Mouse (Mus musculus) urinary bladder, postnatal 4 days (tissue): ENCODE data around the gene Sorcs2.

Experiments
- DNase-seq, 2 experiments: peaks; one replicate each; pipeline ENCODE4 v3.0.0; 2021 to 2022; ENCODE audit warnings: low spot score in 2 of 2

Sorcs2 gene

GRCm38 (mm10) chr5:36397837-36398282, at the start of gene Sorcs2:
Gene Sorcs2, minus strand, starts transcription at chr5:36398139.
- DNase-seq: peak; percentile 84 to 88

DNA sequence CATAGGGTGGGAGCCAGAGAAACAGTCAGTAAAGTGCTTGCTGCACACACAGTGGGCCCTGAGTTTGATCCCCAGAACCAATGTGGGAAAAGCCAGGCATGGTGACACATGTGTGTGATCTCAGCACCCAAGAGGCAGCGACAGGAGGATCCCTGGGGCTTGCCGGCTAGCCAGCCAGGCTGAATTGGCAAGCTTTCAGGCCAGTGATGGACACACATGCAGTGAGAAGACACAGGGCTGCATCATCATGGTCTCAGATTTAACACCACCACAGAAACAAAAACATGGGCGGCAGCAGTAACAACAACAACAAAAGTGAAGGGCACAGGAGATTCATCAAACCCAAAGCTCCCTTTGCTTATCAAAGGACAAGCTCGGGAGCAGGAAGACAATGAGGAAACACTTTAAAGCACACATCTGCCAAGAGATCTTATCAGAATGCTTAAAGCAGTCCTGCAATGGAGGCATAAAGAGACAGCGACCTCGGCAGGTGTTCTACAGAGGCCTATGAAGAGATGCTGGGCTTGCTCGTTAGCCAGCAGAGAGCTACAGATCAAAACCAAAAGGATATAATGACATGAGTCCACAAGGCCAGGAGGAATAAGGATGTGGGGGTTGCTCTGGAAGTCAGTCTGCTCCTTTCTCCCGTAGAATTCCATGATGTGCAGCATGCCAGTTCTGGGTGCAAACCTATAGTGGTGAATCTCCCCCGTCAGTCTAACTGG, 48.4 kb upstream of the Sorcs2 start:
- no peak for DNase-seq

DNA sequence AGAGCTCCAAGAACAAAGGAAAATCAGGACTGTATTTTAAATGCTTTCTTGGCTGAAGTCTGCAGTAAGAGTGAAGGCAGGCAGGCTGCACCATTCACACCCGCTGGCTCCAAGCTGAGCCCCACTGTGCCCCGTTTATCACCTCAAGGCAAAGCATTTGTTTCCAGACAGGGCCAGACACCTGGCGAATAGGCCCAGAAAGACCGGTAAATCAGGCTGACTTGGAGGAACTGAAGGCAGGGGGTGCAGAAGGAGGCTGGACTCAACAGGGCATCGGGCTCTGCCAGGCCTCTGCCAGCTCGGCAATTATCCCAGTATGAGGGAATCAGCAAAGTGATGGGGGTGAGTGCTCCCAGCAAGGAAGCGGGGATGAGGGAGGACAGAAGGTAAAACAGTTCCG, 47.1 kb upstream of the Sorcs2 start:
- DNase-seq: peak in 1 of 2 experiments; percentile 61

GRCm38 (mm10) chr5:36444611-36445010, 46.7 kb upstream of the Sorcs2 start:
- no peak for DNase-seq

DNA sequence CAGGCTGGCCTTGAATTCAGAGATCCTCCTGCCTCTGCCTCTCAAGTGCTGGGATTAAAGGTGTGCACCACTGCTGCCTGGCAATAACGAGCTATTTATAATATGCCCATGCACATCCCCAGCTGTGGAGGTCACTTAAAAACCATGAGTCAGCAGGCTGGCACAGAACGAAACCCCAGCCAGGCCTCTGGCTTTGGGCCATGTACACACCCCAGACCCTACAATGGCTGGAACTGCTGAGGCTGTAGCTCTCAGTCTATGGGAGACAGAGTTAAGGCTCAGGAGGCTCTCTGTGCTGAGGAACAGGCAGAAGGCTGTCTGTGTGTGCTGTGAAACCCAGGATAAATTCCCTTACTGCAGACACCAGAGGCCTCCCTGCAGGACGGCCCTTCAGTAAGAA, 42.8 kb upstream of the Sorcs2 start:
- DNase-seq: no peak

DNA sequence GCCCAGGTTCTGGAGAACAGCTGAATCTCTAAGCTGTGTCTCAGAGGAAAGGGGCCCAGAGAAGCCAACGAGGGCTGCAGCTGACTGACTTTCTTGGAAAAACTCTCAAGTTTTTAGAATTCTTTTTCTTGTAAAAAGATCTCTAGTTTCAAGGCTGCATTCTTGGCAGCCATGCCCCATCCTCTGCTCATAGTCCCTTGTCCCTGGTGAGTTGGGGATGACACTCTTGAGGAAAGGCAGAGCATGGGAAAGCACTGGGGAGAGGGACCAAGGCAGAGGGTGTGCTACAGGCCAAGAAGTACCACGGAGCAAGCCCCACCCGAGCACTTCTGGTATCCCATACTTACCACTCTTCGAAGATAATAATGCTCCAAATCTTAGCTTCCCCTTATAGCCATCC, 38.9 kb upstream of the Sorcs2 start:
- no peak for DNase-seq

- no peak for DNase-seq
Measured at GRCm38 (mm10) chr5:36434398-36434967, 36.5 kb upstream of the Sorcs2 start.

GRCm38 (mm10) chr5:36431711-36432110, 33.8 kb upstream of the Sorcs2 start:
- no peak for DNase-seq

GRCm38 (mm10) chr5:36429551-36429950, 31.6 kb upstream of the Sorcs2 start:
- no peak for DNase-seq

GRCm38 (mm10) chr5:36427831-36428230, 29.9 kb upstream of the Sorcs2 start:
- no peak for DNase-seq

DNA sequence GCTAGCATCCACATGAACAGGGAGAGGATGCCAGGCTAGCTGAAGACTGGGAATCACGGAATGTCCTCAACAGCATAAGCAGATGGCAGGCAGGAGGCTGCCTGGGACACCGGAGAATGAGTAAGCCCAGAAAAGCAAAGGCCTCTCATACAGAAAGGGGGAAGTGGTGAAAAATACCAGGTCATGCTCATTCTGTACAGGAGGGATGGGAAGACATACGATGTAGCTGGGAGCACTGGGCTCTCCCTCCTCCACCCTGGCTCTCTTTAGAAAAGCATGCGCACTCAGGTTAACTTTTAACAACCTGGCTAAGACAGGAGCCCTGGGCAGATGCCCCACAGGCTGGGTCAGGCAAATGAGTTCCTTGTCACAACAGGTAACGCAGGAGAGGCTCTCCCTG, 28.5 kb upstream of the Sorcs2 start:
- no peak for DNase-seq

DNA sequence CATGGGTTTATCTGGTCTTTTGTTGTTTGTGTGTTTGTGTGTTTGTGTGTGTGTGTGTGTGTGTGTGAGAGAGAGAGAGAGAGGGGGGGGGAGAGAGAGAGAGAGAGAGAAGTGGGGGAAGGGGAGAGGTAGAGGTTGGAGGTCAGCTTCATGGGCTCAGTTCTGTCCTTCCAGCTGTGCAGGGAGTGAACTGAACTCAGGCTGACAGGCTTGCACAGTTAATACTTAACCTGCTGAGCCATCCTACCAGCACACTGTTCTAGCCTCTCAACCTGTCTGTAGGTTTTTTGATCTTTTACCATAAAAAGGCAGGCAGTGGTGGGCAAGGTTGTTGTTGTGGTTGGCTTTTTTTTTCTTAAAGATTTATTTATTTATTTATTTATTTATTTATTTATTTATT, 26.7 kb upstream of the Sorcs2 start:
- no peak for DNase-seq

DNA sequence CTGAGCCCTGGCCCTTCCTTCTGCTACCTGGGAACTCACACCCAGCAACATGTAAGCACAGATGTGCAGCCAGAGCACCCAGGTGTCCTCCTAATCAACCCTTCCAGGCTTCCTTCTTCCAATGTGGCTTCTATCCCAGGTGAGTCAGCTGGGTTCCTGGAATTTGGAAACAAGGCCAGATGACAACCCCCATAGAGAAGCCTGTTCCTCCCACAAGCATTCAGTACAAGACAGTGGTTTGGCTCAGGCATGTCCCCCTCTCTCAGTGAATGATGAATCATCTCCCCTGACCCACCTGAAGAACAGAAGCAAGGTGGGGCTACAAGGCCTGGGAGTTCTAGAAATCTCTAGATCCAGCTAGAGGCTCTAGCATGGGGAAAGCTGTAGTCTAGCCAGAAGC, 24.8 kb upstream of the Sorcs2 start:
- no peak for DNase-seq

DNA sequence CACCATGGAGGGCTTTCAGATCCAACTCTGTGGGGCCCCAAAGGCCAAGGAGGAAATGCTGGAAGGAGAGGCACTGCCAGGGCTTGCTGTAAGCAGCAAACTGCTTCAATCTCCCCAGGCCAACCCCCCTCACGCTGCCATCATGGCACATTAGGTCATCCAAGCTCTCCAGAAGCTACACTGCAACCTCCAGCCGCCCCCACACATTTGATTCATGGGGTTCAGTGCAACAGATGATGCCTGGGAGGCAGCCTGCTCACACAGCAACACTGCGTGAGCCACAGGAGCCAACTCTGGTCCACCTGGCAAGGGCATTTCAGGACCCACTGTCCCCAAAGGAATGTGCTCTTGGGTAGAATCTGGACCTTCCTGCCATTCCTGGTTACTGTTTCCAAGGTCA, 21.9 kb upstream of the Sorcs2 start:
- no peak for DNase-seq

DNA sequence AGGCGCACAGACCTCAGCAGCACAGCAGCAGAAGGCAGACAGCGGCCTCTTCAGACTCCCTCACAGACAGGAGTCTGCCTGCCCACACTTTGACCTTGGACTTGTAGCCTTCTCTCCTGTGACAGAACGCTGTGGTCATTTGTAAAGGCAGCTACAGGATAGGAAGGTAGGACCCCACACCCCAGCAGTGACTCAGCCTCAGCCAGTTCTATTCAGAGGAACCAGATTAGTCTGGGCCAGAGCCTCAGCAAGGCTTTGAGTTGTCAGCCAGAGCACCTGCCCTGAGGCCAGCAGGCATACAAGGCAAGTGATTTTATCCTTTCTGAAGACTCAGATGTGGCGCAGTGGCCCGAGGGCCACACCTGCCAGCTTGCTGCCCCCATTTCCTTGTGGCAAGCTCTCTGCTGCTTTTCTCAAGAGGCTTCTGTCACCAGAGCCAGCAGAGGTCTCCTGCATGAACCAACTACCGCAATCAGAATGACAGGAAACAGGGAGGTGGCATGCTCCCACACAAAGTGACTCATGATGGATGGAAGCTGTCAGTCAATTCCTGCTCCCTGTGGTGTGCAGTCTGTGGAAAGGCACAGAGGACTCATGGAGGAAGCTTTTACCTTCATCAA, 16.9 kb upstream of the Sorcs2 start:
- DNase-seq: no peak

DNA sequence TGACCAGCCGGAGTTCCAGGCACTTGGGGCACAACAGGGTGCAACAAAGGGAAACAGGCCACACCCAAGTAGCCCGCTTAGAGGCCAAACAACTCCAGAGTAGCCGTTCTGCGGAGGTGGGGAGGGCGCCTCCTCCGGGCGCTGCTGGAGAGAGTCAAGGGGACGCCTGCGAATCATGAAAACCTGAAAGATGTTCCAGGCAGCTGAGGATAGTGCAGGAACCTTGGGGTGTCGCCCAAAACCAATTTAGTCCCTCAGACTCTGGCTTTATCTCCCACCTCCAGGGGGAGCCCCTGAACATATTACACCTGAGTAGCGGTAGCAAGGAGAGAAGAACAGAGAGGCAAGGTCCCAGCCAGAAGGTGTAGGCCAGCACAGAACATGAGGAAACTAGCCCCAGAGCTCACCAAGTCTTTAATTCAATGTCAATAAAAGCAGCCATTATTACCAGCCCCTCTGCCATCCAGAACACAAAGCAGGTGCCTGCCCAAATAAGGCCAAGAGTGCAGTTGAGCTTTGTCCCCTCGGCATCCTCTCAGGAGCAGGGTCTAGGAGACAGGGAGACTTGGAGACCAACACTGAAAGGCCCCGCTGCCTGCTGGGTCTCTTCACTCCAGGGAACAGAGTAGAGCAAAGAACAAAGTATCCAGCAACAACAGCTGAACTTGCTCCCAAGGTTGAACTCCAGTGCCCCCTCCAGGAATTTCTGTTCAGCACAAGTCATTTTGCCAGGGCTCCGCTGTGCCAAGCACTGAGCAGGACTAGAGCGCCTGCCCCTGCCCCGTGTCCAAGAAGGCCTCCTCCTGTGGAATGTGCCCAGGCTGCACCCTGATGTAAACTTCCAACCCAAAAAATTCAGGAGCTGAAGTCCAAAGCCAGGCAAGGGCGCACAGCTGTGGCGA, 775 bp upstream of the Sorcs2 start:
- DNase-seq: no peak

DNA sequence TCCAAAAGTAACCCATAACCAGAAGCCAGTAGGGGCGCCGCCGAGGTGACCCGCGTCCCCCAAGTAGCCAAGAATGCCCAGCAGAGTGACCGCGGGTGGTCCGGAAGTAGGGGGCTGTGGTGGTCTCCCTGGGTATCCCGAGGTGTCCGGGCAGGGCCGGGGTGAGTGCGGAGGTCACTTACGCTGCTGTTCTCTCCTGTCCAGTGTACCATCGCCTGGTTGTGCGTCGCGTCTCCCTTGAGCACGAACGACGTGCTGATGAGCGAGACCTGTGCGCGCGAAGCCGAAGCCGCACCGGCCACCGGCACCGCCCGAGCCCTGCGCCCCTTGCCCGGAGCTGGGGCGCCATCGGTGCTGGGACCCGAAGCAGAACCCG, 567 bp downstream of the Sorcs2 start:
- no peak for DNase-seq

DNA sequence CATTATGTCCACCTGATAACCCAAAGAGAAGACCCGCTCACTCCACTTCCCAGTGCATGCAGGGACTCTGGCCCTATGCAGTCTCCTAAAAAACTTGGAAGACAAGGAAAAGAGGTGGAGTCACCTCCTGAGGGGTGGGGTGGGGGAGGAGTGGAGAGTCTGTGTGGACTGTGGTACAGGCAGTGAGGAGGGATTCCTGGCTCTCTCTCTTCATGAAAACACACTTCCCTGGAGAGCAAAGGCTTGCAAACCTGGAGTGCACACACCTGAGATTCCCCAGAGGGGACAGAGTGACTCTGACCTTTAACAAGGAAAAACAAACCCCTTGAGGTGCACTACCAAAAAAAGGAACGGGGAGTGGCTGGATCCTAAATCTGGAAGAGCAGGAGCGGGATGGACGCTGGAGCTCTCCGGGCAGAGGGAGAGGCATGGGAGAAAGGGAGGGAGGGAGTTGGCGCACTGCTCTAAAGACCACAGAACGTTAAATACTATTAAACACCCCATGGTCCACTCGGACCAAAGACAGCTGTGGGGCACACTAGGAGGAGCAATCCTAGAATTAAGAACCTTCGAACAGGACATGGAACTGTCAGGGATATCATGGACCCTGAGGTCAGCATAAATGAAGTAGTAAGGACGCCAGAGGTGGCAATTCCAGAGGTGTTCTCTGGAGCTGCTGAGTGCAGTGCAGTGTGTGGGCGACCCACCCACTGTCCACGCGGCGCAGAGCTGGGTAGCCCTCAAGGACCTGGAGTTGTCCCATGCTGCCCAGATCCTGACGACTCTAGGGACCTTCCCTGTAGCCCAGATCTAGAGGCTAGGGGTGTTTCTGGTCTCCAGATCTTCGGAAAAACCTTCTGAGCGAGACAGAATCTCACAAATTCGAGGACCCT, 1.2 kb downstream of the Sorcs2 start:
- DNase-seq: no peak

- DNase-seq: peak; percentile 68 to 78
Measured at GRCm38 (mm10) chr5:36396011-36396410, 1.9 kb downstream of the Sorcs2 start.

DNA sequence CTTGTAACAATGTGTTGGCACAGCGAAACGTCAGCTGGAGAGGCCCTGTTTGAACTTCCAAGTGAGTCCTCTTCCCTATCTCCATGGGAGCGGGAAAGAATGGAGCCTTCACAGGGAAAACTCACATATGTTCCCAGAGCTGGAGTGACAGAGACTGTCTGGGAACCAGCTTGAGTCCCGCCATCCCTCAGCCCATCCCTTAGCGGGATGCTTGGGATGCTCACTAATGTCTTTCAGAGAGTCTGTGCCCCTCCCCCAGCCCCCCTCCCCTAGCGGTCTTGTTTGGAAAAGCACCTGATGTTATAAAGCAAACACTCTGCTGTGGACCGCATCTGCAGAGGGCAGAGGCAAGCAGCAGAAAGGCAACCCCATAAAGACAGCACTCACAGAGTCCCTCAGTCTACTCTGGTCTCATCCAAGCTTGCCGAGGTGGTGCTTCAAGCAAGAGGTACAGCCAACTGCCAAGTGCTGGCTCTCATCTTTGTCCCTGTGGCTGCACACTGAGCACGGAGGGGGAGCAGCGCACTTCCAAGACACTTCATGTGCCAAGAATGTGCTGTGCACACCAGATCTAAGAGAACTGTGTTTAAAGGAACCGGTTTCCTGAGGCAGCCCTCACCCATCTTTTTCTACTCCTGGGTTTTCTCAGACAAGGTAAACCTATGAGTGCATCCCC, 3.0 kb downstream of the Sorcs2 start:
- DNase-seq: no peak

DNA sequence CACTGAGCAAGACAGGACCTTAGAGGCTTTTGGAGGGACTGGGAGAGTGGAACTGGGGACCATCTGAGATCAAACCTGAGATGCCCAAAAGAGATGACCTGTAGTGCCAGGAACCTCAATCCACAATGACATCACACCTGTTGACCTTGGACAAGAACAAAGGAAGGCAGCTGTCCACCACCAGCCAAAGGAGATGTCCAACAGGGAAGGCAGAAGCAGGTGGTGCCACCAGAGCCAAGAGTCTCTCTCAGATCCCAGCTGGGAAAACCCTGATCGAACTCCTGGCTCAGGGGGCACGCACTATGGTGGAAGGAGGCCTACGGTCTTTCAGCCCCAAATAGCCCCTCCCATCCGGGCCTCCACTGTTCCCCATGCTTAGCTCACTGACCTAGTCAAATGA, 6.2 kb downstream of the Sorcs2 start:
- no peak for DNase-seq
